Mouse (Mus musculus) cerebellum, adult 11-12 months (tissue): Measurements from ENCODE around the gene Zfp811.
A peak's percentile ranks its signal among the peaks of the same experiment; 100 is the strongest.
"Not testable (repeated sequence)": the region's sequence is repeated elsewhere in the genome, so short reads cannot be mapped to it uniquely, and the experiment has no call there.

Source experiments
- DNase-seq: peaks from one replicate; pipeline ENCODE4 v3.0.0; 2022

Gene Zfp811

GRCm38 (mm10) chr17:32809544-32810374 lies at the start of gene Zfp811:
Gene Zfp811 (minus strand): TSS chr17:32809931.
- peak; percentile 62 for DNase-seq

DNA sequence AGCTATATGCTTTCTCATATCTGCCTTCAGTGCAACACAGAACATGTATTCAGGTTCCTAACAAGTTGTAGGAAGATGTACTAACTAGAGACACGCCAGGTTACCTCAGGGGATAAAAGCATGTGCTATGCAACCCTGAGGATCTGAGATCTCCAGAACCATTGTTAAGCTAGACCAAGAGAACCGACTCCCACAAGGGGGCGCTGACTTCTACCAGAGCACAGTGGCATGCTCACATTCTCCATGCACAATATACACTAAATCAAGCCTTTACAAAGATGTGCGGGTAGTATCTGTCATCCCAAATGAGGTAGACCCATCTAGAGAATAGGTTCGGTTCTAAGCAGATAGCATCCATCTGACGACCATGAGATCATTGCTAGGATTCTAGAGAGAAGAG lies 47.0 kb upstream of the Zfp811 start:
- DNase-seq = not testable (repeated sequence)

- DNase-seq = no peak
Measured at GRCm38 (mm10) chr17:32851581-32851980, 41.9 kb upstream of the Zfp811 start.

DNA sequence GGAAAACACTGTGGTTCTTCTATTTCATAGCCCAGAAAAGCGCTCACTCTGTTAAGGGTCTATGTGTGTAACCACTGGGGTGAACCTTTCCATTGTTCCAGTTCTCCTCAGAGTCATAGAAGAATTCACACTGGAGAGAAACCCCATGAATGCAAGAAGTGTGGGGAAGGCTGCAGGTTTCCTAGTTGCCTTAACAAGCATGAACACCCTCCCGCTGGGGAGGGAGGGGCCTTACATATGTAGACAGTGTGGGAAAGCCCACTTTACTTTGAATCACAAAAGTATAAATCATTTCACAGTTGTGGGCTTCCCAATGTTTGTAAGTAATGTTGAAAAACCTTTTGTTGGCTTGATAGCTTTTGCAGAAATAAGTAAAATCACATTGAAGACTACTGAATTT lies 31.7 kb upstream of the Zfp811 start:
- no peak for DNase-seq

DNA sequence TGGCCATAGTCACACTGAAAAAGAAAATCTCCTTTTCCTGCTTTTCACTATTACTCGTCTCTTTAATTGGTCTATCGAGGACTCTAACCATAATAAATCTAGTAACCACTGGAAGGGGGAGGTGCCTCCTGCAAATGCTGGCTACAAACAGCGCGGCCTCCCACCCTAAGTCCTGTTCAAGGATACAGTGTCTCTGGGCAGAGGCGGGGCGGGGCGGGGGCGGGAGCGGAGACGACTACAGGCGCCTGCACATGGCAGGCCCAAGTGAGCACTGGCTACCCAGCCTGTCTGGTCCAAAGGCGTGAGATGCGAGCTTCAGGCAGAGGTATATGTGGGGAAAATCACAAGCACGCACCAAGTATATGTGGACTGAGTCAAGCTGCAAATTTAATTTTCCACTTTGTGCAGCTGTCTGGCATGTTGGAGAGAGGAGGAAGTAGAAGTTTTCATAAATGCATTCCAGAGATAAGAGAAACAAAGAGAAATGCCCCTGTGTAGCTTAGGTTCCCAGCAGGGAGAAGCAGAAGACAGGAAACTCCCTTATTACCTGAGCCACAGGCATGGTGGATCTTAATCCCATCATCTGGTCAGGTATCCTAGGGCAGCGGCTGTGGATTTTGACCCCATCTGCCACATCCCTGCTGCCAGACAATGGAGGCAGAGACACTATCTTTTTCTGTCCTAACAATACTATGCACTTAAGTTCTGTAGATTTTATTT lies 29.5 kb upstream of the Zfp811 start:
- DNase-seq = no peak

GRCm38 (mm10) chr17:32830418-32830782 lies 20.7 kb upstream of the Zfp811 start:
- DNase-seq = no peak

GRCm38 (mm10) chr17:32829540-32830417 lies 20.0 kb upstream of the Zfp811 start, which contains the start of gene Zfp799:
Gene Zfp799 (minus strand): TSS chr17:32830261.
- peak; percentile 79 for DNase-seq

GRCm38 (mm10) chr17:32816074-32816784 lies 6.5 kb upstream of the Zfp811 start:
- no peak for DNase-seq

- no peak for DNase-seq
Measured at GRCm38 (mm10) chr17:32814136-32814535, 4.4 kb upstream of the Zfp811 start.

- DNase-seq = no peak
Measured at GRCm38 (mm10) chr17:32810648-32811047, 917 bp upstream of the Zfp811 start.

- DNase-seq = no peak
Measured at GRCm38 (mm10) chr17:32808921-32809320, 810 bp downstream of the Zfp811 start.

- no peak for DNase-seq
Measured at GRCm38 (mm10) chr17:32789244-32789643, 20.5 kb downstream of the Zfp811 start.

- no peak for DNase-seq
Measured at GRCm38 (mm10) chr17:32788576-32788975, 21.2 kb downstream of the Zfp811 start.

- DNase-seq = peak; percentile 87
Measured at GRCm38 (mm10) chr17:32788094-32788559, 21.6 kb downstream of the Zfp811 start, which contains the start of gene Zfp871. Gene Zfp871 (minus strand): TSS chr17:32788287.

DNA sequence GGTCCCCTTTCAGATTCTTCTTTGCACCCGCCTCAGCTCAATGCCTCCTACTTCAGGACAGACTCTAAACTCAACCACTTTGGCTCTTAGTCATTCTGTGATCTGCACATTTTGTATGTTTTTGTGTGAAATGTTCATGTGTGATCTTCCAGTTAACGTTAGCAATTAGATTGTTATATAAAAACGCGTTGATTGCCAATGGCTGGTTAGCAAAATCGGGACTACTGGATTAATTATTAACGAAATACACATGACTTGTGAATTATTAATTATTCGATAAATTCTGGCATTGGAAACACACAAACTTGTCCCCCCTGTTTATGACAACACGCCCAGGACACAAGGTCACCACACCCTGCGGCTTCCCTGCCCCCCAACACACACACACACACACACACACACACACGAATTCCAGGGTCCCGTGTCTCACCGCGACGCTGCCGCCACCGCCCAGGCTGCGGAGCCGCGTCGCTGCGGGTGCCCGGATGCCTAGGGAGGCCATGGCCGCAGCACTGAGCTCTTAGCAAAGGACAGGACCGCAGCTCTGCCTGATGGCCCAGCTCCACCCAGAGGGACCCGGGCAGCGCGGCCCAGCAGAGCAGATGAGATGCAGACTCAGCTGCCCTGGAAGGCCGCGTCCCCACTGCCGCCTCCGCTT lies 22.2 kb downstream of the Zfp811 start:
- no peak for DNase-seq

DNA sequence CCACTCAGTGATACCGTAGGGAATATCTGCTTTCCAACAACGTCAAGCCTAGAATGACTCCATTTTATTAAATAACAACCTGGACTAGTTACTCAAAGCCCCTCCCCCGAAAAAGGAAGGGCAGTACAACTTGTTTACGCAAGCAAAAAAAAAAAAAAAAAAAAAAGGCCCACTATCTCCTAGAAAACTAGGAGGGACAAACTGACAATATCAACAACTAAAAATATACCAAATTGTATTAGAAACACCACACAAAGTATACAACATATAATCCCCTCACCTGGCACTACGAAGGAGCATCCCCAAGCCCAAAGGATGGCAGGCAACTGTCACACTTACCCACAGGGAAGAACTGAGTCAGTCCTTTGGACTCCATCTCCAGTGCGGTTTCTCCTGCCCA lies 22.8 kb downstream of the Zfp811 start:
- DNase-seq = no peak

DNA sequence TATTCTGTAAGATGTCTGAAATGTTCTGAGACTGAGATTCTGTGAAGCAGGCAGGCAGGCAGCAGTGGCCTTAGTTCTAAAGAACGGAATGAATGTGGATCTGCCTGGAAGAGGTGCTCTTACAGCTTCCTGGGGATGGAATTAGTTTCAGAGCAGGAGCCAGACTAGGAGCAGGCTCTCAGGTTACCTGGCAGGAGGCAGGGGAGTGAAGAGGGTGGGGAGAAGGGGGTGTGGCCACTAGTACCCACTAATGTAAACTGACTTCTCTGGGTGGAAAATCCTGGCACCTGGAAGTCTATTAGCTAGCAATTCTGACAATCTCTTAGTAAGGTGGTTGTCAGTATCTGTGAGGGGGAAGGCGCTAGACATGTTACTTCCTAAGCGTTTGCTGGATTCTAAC lies 24.1 kb downstream of the Zfp811 start:
- DNase-seq = no peak

DNA sequence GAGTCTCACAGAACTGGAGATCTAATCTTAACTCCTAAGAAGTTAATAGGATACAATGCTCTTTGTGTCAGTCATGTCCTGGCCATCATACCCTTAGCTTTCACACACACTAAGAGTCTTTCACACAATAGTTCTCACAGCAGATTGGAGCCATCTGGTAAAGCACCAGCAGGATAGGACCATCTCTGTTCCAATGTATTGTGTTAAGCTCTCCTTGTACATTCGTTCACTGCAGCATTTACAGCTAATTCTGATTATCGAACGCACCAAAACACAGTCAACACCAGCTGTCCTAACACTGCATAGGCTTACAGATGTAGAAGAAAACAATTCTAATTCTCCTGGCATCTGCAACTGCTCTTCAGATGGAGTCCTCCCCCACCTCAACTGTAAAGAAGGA lies 32.2 kb downstream of the Zfp811 start:
- no peak for DNase-seq

DNA sequence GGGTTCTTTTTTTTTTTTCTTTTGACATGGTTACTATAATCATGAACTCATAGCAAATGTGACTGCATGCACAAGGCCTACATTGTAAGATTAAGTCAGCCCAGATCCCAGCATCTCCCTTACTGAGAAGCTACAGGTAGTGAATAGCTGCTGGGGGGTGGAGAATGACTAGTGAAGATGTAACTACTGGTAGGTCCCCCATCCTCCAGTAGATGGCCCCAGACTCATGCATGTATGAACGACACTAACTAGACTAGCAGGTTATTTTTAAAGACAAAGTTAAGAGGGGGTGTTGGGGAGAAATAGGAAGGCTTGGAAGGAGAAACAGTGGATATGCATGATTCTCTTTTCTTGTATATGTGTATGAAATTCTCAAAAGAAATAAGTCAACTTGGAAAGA lies 38.5 kb downstream of the Zfp811 start:
- no peak for DNase-seq

GRCm38 (mm10) chr17:32766422-32766821 lies 43.3 kb downstream of the Zfp811 start:
- DNase-seq = no peak

DNA sequence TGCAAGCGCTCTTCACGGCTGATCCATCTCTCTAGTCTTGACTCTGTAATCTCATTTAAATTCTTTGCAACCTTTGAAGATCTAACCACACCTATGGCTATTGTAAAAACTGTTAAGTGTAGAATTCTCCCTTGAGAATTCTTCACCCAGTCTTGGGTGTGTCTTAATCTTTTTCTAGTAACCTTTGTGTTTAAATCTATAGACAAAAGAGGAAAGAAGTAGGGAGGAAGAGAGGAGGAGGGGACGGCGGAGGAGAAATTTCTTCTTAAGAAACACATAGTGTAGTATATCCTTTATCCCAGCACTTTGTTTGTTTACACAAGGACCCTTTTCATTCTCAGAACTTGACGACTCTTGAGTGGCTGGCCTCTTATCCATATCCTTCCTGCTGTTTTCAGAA lies 52.4 kb downstream of the Zfp811 start:
- no peak for DNase-seq

GRCm38 (mm10) chr17:32753634-32754033 lies 56.1 kb downstream of the Zfp811 start:
- DNase-seq = no peak
